Mouse (Mus musculus): ENCODE results near the gene Rab17. TPM values are rescaled to one million over a fixed set of nuclear protein-coding genes. Genes with fewer than 3 reads are reported as not detected.

The Rab17 gene
- polyA plus RNA-seq (2012; rRNA removed), result 6.9 and 7.2 TPM in 2 replicates

GRCm38 (mm10) chr1:90969347-90969784 lies at the start of gene Rab17:
Gene Rab17 (minus strand): TSS chr1:90969661.

GRCm38 (mm10) chr1:90998268-90998890 lies 28.9 kb upstream of the Rab17 start, which contains the start of gene Lrrfip1:
Gene Lrrfip1 (plus strand): TSS chr1:90998737.

GRCm38 (mm10) chr1:90952808-90953207 lies 16.7 kb downstream of the Rab17 start, which contains the start of gene Prlh:
Gene Prlh (plus strand): TSS chr1:90953108.

GRCm38 (mm10) chr1:90914948-90915569 lies 54.4 kb downstream of the Rab17 start, which contains the start of gene Mlph:
Gene Mlph (plus strand): TSS chr1:90915085.

Other genes with a start within 250 kb of the Rab17 start
- 5.9 and 7.9 TPM in 2 replicates for gene Col6a3, start 125.7 kb downstream of the Rab17 start, polyA plus RNA-seq (2012; rRNA removed)
- 0.05 TPM in 2 replicates for gene Mlph, start 54.6 kb downstream of the Rab17 start, polyA plus RNA-seq (2012; rRNA removed)
- gene Prlh, start 16.6 kb downstream of the Rab17 start, polyA plus RNA-seq (2012; rRNA removed), result not detected in 2 replicates
- 17.7 and 20.2 TPM in 2 replicates for gene Lrrfip1, start 29.1 kb upstream of the Rab17 start, polyA plus RNA-seq (2012; rRNA removed)
- gene Rbm44, start 175.4 kb upstream of the Rab17 start, polyA plus RNA-seq (2012; rRNA removed), result 0.37 and 0.56 TPM in 2 replicates
- 5.0 and 5.6 TPM in 2 replicates for gene Ramp1, start 210.2 kb upstream of the Rab17 start, polyA plus RNA-seq (2012; rRNA removed)